Mouse (Mus musculus) liver, embryonic 14.5 days (tissue): ENCODE measurements around the gene Olfr545. TPM values are rescaled to one million over a fixed set of nuclear protein-coding genes. Genes with fewer than 3 reads are reported as not detected.
"Not testable (repeated sequence)": the region's sequence is repeated elsewhere in the genome, so short reads cannot be mapped to it uniquely, and the experiment has no call there.

Source experiments
- ATAC-seq: fragments of 200-750 bp; cut with Nextera tagmentation; 2 replicates; pipeline ENCODE4 v1.8.0; 2017; ENCODE audit warnings: moderate number of reproducible peaks, mild to moderate bottlenecking, moderate library complexity; ENCODE audit not compliant: insufficient read depth
- DNase-seq, 3 experiments: peaks; one replicate each; pipeline ENCODE4 v3.0.0-alpha.2; 2012 to 2013; ENCODE audit warnings: low read depth in 3 of 3, low spot score in 3 of 3
- H3K27ac ChIP-seq: fragments of 300-500 bp; sonication (generic); 2 replicates; pipeline ENCODE4 v1.5.1; 2014; ENCODE audit warnings: moderate library complexity, mild to moderate bottlenecking, control low read depth, inconsistent platforms
- H3K27me3 ChIP-seq: fragments of 300-500 bp; sonication (generic); 2 replicates; pipeline ENCODE4 v1.6.1; 2014; ENCODE audit warnings: mild to moderate bottlenecking, low read length, moderate library complexity; ENCODE audit not compliant: control insufficient read depth, insufficient read depth
- H3K36me3 ChIP-seq: fragments of 300-500 bp; sonication (generic); replicated peaks from 2 replicates; pipeline ENCODE4 v1.6.1; 2014; ENCODE audit warnings: low read depth; ENCODE audit not compliant: control insufficient read depth, insufficient read depth
- H3K4me1 ChIP-seq, 2 experiments: fragments of 200-500 bp in 1 of 2; fragments of 300-500 bp in 1 of 2; sonication (generic) in 1 of 2; replicated peaks; 2 replicates each; pipeline ENCODE4 v1.6.1; 2012 to 2014; ENCODE audit warnings: antibody characterized with exemption in 1 of 2, inconsistent platforms in 1 of 2, low read length in 1 of 2; ENCODE audit not compliant: control insufficient read depth in 2 of 2, insufficient read depth in 2 of 2
- H3K4me2 ChIP-seq: fragments of 300-500 bp; sonication (generic); 2 replicates; pipeline ENCODE4 v1.6.1; 2014; ENCODE audit warnings: low read depth, mild to moderate bottlenecking, control low read depth, moderate library complexity
- H3K4me3 ChIP-seq, 2 experiments: fragments of 200-500 bp in 1 of 2; fragments of 300-500 bp in 1 of 2; sonication (generic) in 1 of 2; 2 replicates each; pipeline ENCODE4 v1.5.1; 2012 to 2014; ENCODE audit warnings: low read depth in 2 of 2, low read length in 2 of 2, mild to moderate bottlenecking in 2 of 2, control low read depth in 1 of 2, inconsistent platforms in 1 of 2, moderate library complexity in 1 of 2; ENCODE audit not compliant: insufficient read depth in 1 of 2
- H3K9ac ChIP-seq: fragments of 300-500 bp; sonication (generic); replicated peaks from 2 replicates; pipeline ENCODE4 v1.6.1; 2014; ENCODE audit warnings: mild to moderate bottlenecking, control low read depth, moderate library complexity
- H3K9me3 ChIP-seq: fragments of 300-500 bp; sonication (generic); 2 replicates; pipeline ENCODE4 v1.6.1; 2016; ENCODE audit warnings: low read length, mixed read lengths; ENCODE audit not compliant: control insufficient read depth
- CTCF ChIP-seq: IDR thresholded peaks from 2 replicates; pipeline ENCODE4 v1.5.1; 2016; ENCODE audit warnings: antibody characterized with exemption, low read depth, control low read depth
- EP300 ChIP-seq: IDR thresholded peaks from 2 replicates; pipeline ENCODE4 v1.6.1; 2016; ENCODE audit warnings: antibody characterized with exemption, low read depth
- WGBS: fragments of 180-500 bp; shearing (Covaris S2); extraction: QIAGEN DNeasy Blood & Tissue Kit; methylation state at CpG from one replicate; pipeline ENCODE4 v1.1.7; 2014; ENCODE audit not compliant: insufficient replicate concordance; 5-methylcytosine and 5-hydroxymethylcytosine counted together
- polyA plus RNA-seq, 2 experiments: library from polyadenylated mRNA; depleted of rRNA in 1 of 2; stranded (reverse) in 1 of 2; unstranded in 1 of 2; fragments of >200 nt; fragmentation: Nextera tagmentation in 1 of 2; extraction: Ambion mirVana in 1 of 2; gene quantifications; 2 replicates each; pipeline versions ENCODE4 v1.2.1 to v1.2.3; 2012 to 2014

The Olfr545 gene
- polyA plus RNA-seq, 2 experiments = not detected

- no peak within 1 kb of the TSS for H3K27ac ChIP-seq
- no peak within 1 kb of the TSS for H3K9ac ChIP-seq
- no peaks in the 10 kb centered on the region for H3K27me3 ChIP-seq
- no peaks in the 10 kb centered on the region for H3K36me3 ChIP-seq
- H3K4me3 ChIP-seq = no peak within 1 kb of the TSS
- no peak for DNase-seq
- no peaks in the 10 kb centered on the region for H3K9me3 ChIP-seq
- whole genome bisulfite sequencing = 42% methylated on average over 1 of the region's 1 CpGs
- H3K4me2 ChIP-seq = no peak within 1 kb of the TSS
- TF ChIP-seq EP300 = no peak
- TF ChIP-seq CTCF = no peak
- no peak for ATAC-seq
- peaks cover 18 to 24% of the 10 kb centered on the region in 2 experiments for H3K4me1 ChIP-seq
These were observed 11.2 kb downstream of the Olfr545 start, which contains the start of gene Olfr544 for GRCm38 (mm10) chr7:102488161-102488560. Gene Olfr544 (minus strand): TSS chr7:102488313.

- 10% methylated on average over 1 of the region's 1 CpGs for WGBS
- H3K4me2 ChIP-seq = no peak overlapping the region; the same call in 1 of the 2 replicates
- no peak overlapping the region; the same call in 1 of the 2 replicates for H3K9ac ChIP-seq
- H3K36me3 ChIP-seq = no peaks in the 10 kb centered on the region
- H3K4me3 ChIP-seq = no peak overlapping the region
- H3K9me3 ChIP-seq = no peaks in the 10 kb centered on the region
- H3K27me3 ChIP-seq = no peaks in the 10 kb centered on the region
- no peak overlapping the region for H3K27ac ChIP-seq
- H3K4me1 ChIP-seq = peaks cover 18 to 27% of the 10 kb centered on the region in 2 experiments
- TF ChIP-seq CTCF (no peak), EP300 (no peak)
- ATAC-seq = peak; percentile 75
- peak in 1 of 3 experiments; percentile 16 for DNase-seq
These were observed 13.3 kb downstream of the Olfr545 start for GRCm38 (mm10) chr7:102486105-102486504.

GRCm38 (mm10) chr7:102484766-102485165 lies 14.6 kb downstream of the Olfr545 start:
- ATAC-seq = 0 out of 2 replicates have a peak, but pooled peaks have one; percentile 27
- not testable (repeated sequence) for H3K27ac ChIP-seq, DNase-seq, H3K36me3 ChIP-seq, H3K9me3 ChIP-seq, H3K27me3 ChIP-seq, H3K4me2 ChIP-seq, H3K4me3 ChIP-seq, H3K9ac ChIP-seq
- peak; percentile 29; the same call in 1 of the 2 replicates for TF ChIP-seq CTCF
- 61% methylated on average over 6 of the region's 8 CpGs for WGBS
- H3K4me1 ChIP-seq = peaks cover 18 to 27% of the 10 kb centered on the region in 2 experiments

- Histone ChIP-seq H3K4me3 (no peak overlapping the region), H3K27ac (no peak overlapping the region), H3K27me3 (no peaks in the 10 kb centered on the region), H3K4me2 (no peak overlapping the region), H3K4me1 (peaks cover 18 to 27% of the 10 kb centered on the region in 2 experiments), H3K9ac (no peak overlapping the region), H3K36me3 (no peaks in the 10 kb centered on the region), H3K9me3 (no peaks in the 10 kb centered on the region)
- TF ChIP-seq CTCF = no peak
- no peak for TF ChIP-seq EP300
- 80% methylated on average over 2 of the region's 2 CpGs for WGBS
- ATAC-seq (no peak), DNase-seq (no peak)
These were observed 15.7 kb downstream of the Olfr545 start for GRCm38 (mm10) chr7:102483665-102484064.

- no peak for ATAC-seq
These were observed 17.8 kb downstream of the Olfr545 start, which contains the start of gene Olfr543 for GRCm38 (mm10) chr7:102481579-102481978. Gene Olfr543 (minus strand): TSS chr7:102481679.

More at GRCm38 (mm10) chr7:102481579-102481978, 17.8 kb downstream of the Olfr545 start, which contains the start of gene Olfr543:
- no peak within 1 kb of the TSS for H3K4me2 ChIP-seq
- DNase-seq = no peak
- TF ChIP-seq EP300 (no peak), CTCF (no peak)
- H3K4me3 ChIP-seq = no peak within 1 kb of the TSS
- no peaks in the 10 kb centered on the region for H3K36me3 ChIP-seq
- peaks cover 15 to 28% of the 10 kb centered on the region in 2 experiments for H3K4me1 ChIP-seq
- 84% methylated on average over 4 of the region's 4 CpGs for WGBS
- no peak within 1 kb of the TSS for H3K27ac ChIP-seq
- no peaks in the 10 kb centered on the region for H3K9me3 ChIP-seq
- no peak within 1 kb of the TSS for H3K9ac ChIP-seq
- H3K27me3 ChIP-seq = no peaks in the 10 kb centered on the region
